Mouse (Mus musculus) liver, embryonic 13.5 days (tissue): ENCODE measurements around the gene Tgfb2. TPM values are rescaled to one million over a fixed set of nuclear protein-coding genes. Genes with fewer than 3 reads are reported as not detected.
A peak's percentile ranks its signal among the peaks of the same experiment; 100 is the strongest.

Experiments
- ATAC-seq: fragments of 200-750 bp; cut with Nextera tagmentation; 2 replicates; pipeline ENCODE4 v1.8.0; 2017; ENCODE audit warnings: low read depth, mild to moderate bottlenecking, moderate number of reproducible peaks, moderate library complexity
- DNase-seq: peaks from one replicate; pipeline ENCODE4 v3.0.0; 2022
- H3K27ac ChIP-seq: fragments of 300-500 bp; sonication (generic); 2 replicates; pipeline ENCODE4 v1.5.1; 2015; ENCODE audit warnings: moderate library complexity, mild to moderate bottlenecking, inconsistent platforms
- H3K27me3 ChIP-seq: fragments of 300-500 bp; sonication (generic); 2 replicates; pipeline ENCODE4 v1.6.1; 2015; ENCODE audit warnings: mild to moderate bottlenecking, inconsistent platforms
- H3K36me3 ChIP-seq: fragments of 300-500 bp; sonication (generic); 2 replicates; pipeline ENCODE4 v1.6.1; 2015; ENCODE audit warnings: mild to moderate bottlenecking, inconsistent platforms
- H3K4me1 ChIP-seq: fragments of 300-500 bp; sonication (generic); replicated peaks from 2 replicates; pipeline ENCODE4 v1.6.1; 2015; ENCODE audit warnings: inconsistent platforms
- H3K4me2 ChIP-seq: fragments of 300-500 bp; sonication (generic); 2 replicates; pipeline ENCODE4 v1.6.1; 2015; ENCODE audit warnings: inconsistent platforms, mild to moderate bottlenecking, moderate library complexity
- H3K4me3 ChIP-seq: fragments of 300-500 bp; sonication (generic); replicated peaks from 2 replicates; pipeline ENCODE4 v1.5.1; 2015; ENCODE audit warnings: mild to moderate bottlenecking, inconsistent platforms
- H3K9ac ChIP-seq: fragments of 300-500 bp; sonication (generic); 2 replicates; pipeline ENCODE4 v1.6.1; 2015; ENCODE audit warnings: mild to moderate bottlenecking, inconsistent platforms
- H3K9me3 ChIP-seq: fragments of 300-500 bp; sonication (generic); replicated peaks from 2 replicates; pipeline ENCODE4 v1.6.1; 2016; ENCODE audit warnings: inconsistent platforms
- WGBS: fragments of 180-500 bp; shearing (Covaris S2); methylation state at CpG from one replicate; pipeline ENCODE4 v1.1.7; 2015; ENCODE audit not compliant: insufficient replicate concordance; 5-methylcytosine and 5-hydroxymethylcytosine counted together
- polyA plus RNA-seq: library from polyadenylated mRNA; unstranded; fragments of >200 nt; fragmentation: Nextera tagmentation; extraction: Ambion mirVana; gene quantifications from 2 replicates; pipeline ENCODE4 v1.2.1, GENCODE M21; 2015

Tgfb2 gene
- polyA plus RNA-seq: 2.1 and 2.5 TPM in 2 replicates

DNA sequence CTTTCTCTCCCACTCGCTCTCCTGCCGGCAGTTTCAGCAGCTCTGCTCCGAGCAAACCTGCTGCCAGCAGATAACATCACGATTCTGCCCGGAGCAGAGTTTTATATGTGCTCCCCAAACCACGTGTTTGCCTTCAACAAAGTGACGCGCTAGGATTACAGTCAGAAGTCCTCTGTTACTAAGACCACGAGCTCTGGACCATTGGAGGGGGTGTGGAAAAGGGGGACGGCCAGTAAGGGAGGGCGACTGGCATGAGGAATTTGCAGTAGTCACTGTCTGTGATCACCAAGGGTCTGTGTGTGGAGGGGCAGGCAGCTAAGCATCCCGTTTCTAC is at the start of gene Tgfb2:
Gene Tgfb2 (minus strand): TSS at position 75 of the 334 bp plus-strand sequence.
- Histone ChIP-seq H3K4me3 (peak within 1 kb of the TSS; percentile 56), H3K27me3 (peaks cover 57% of the 10 kb centered on the region), H3K4me2 (peak within 1 kb of the TSS; percentile 66), H3K36me3 (no peaks in the 10 kb centered on the region), H3K9ac (peak within 1 kb of the TSS; percentile 22; the same call in 1 of the 2 replicates), H3K4me1 (peaks cover 8% of the 10 kb centered on the region; the same call in 1 of the 2 replicates), H3K27ac (no peak within 1 kb of the TSS), H3K9me3 (no peaks in the 10 kb centered on the region)
- peak; percentile 16; the same call in 1 of the 2 replicates for ATAC-seq
- 2% methylated on average over 12 of the region's 12 CpGs for WGBS
- DNase-seq: no peak

GRCm38 (mm10) chr1:186749675-186750283 is 44.0 kb upstream of the Tgfb2 start:
- Histone ChIP-seq H3K4me1 (peaks cover 24% of the 10 kb centered on the region), H3K9me3 (no peaks in the 10 kb centered on the region), H3K27me3 (no peaks in the 10 kb centered on the region), H3K9ac (peak overlapping the region; percentile 82), H3K4me2 (peak overlapping the region; percentile 80), H3K27ac (peak overlapping the region; percentile 79), H3K4me3 (peak overlapping the region; percentile 78), H3K36me3 (peaks cover 7% of the 10 kb centered on the region; the same call in 1 of the 2 replicates)
- peak; percentile 58 for ATAC-seq
- 29% methylated on average over 10 of the region's 10 CpGs for whole genome bisulfite sequencing
- DNase-seq: no peak

DNA sequence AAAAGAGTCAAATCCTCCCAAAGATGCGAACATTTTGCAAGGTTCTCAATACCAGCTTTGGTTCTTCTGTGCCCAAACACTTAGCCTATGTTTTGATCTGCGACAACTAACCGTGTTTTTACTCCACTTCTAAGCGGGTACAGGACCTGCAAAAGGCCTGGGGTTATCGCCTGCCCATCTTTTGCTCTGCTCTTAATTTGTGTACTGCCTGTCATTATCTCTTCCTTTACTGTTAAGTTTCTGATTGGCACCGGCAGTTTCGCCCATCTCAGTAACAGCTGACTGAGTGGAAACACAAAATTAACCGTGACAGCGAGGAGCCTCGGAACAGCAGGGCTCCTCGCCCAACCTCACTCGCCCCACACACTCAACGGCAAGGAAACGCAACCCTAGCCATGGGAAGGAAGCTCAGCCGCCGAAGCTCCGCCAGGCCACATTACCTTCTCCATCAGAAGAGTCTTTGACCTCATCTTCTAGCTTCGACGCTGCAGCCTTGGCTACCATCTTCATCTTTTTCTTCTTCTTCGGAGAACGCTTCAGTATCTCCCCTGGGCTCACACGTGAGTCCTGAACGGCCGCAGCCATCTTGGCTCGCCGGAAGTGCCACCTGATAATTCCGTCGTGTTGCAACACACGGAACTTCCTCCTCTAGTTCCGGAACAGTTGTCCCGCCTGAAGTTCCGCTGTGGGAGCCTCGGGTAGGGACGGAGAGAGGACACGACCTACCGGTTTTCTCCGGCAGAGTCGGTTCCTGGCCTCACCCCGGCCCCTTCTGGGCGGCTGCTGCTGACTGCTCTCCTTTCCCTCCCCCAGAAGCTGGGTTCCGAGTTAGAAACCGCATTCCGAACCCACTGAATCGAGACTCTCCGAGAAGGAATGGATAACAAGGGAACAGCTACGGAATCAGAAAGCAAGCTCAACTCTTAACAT is 43.2 kb upstream of the Tgfb2 start, which contains the start of gene Rrp15:
Gene Rrp15 (minus strand): TSS at position 635 of the 930 bp plus-strand sequence.
- peaks cover 24% of the 10 kb centered on the region for H3K4me1 ChIP-seq
- peak within 1 kb of the TSS; percentile 80 for H3K4me2 ChIP-seq
- WGBS: under 1% methylated on average over 46 of the region's 46 CpGs
- DNase-seq (peak; percentile 72), ATAC-seq (peak; percentile 94)
- H3K9ac ChIP-seq: peak within 1 kb of the TSS; percentile 82
- H3K27ac ChIP-seq: peak within 1 kb of the TSS; percentile 79
- H3K36me3 ChIP-seq: peaks cover 7% of the 10 kb centered on the region; the same call in 1 of the 2 replicates
- H3K9me3 ChIP-seq: no peaks in the 10 kb centered on the region
- no peaks in the 10 kb centered on the region for H3K27me3 ChIP-seq
- H3K4me3 ChIP-seq: peak within 1 kb of the TSS; percentile 78

- no peak overlapping the region for H3K4me3 ChIP-seq
- H3K4me2 ChIP-seq: no peak overlapping the region
- H3K27me3 ChIP-seq: no peaks in the 10 kb centered on the region
- H3K9ac ChIP-seq: no peak overlapping the region
- no peak overlapping the region for H3K27ac ChIP-seq
- no peak for ATAC-seq
- WGBS: 73% methylated on average over 7 of the region's 7 CpGs
- peaks cover 48% of the 10 kb centered on the region for H3K36me3 ChIP-seq
- DNase-seq: no peak
- H3K9me3 ChIP-seq: no peaks in the 10 kb centered on the region
- no peaks in the 10 kb centered on the region for H3K4me1 ChIP-seq
Measured at GRCm38 (mm10) chr1:186739828-186740227, 34.0 kb upstream of the Tgfb2 start.

- H3K27ac ChIP-seq: no peak overlapping the region
- no peak overlapping the region for H3K4me3 ChIP-seq
- no peak overlapping the region for H3K4me2 ChIP-seq
- no peak overlapping the region for H3K9ac ChIP-seq
- DNase-seq: no peak
- peaks cover 61% of the 10 kb centered on the region for H3K36me3 ChIP-seq
- ATAC-seq: no peak
- H3K27me3 ChIP-seq: no peaks in the 10 kb centered on the region
- H3K4me1 ChIP-seq: no peaks in the 10 kb centered on the region
- WGBS: 73% methylated on average over 5 of the region's 5 CpGs
- no peaks in the 10 kb centered on the region for H3K9me3 ChIP-seq
Measured at GRCm38 (mm10) chr1:186735537-186735936, 29.7 kb upstream of the Tgfb2 start.

GRCm38 (mm10) chr1:186733052-186733451 is 27.3 kb upstream of the Tgfb2 start:
- 81% methylated on average over 8 of the region's 8 CpGs for WGBS
- ATAC-seq: no peak

GRCm38 (mm10) chr1:186728778-186729177 is 23.0 kb upstream of the Tgfb2 start:
- Histone ChIP-seq H3K4me3 (no peak overlapping the region), H3K9ac (no peak overlapping the region), H3K4me1 (peaks cover 10% of the 10 kb centered on the region; the same call in 1 of the 2 replicates), H3K4me2 (no peak overlapping the region), H3K36me3 (peaks cover 13% of the 10 kb centered on the region), H3K9me3 (no peaks in the 10 kb centered on the region), H3K27me3 (no peaks in the 10 kb centered on the region), H3K27ac (no peak overlapping the region)
- 36% methylated on average over 4 of the region's 4 CpGs for WGBS
- DNase-seq (no peak), ATAC-seq (peak; percentile 87)

More at GRCm38 (mm10) chr1:186733052-186733451, 27.3 kb upstream of the Tgfb2 start:
- H3K27ac ChIP-seq: no peak overlapping the region
- peaks cover 49% of the 10 kb centered on the region for H3K36me3 ChIP-seq
- no peaks in the 10 kb centered on the region for H3K9me3 ChIP-seq
- peaks cover 10% of the 10 kb centered on the region; the same call in 1 of the 2 replicates for H3K4me1 ChIP-seq
- H3K9ac ChIP-seq: no peak overlapping the region
- no peak overlapping the region for H3K4me2 ChIP-seq
- H3K27me3 ChIP-seq: no peaks in the 10 kb centered on the region
- H3K4me3 ChIP-seq: no peak overlapping the region
- no peak for DNase-seq

DNA sequence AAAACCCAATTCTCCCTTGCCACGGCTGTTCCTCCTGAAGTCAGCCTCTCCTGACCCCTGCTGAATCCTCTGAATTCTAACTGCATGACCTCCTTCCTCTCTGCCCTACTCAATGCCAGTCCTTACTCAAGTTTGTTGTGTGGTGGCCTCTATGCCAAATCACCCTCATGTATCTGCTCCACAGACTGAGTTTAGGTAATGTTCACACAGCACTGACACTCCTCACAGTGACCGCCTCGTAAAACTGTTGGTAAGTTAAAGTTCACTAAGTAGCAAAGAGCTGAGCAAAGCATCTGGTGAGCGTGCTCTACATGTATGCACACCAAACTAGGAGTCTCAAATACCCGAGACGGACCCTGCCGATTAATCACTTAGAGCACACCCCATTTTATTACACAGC is 20.3 kb upstream of the Tgfb2 start:
- H3K4me3 ChIP-seq: no peak overlapping the region
- 75% methylated on average over 7 of the region's 7 CpGs for WGBS
- H3K9ac ChIP-seq: no peak overlapping the region
- no peak overlapping the region for H3K27ac ChIP-seq
- peaks cover 10% of the 10 kb centered on the region; the same call in 1 of the 2 replicates for H3K4me1 ChIP-seq
- ATAC-seq: no peak
- no peak for DNase-seq
- H3K36me3 ChIP-seq: peaks cover 7% of the 10 kb centered on the region
- H3K27me3 ChIP-seq: no peaks in the 10 kb centered on the region
- H3K9me3 ChIP-seq: no peaks in the 10 kb centered on the region
- no peak overlapping the region for H3K4me2 ChIP-seq

GRCm38 (mm10) chr1:186722299-186722698 is 16.5 kb upstream of the Tgfb2 start:
- H3K4me2 ChIP-seq: no peak overlapping the region
- ATAC-seq (0 out of 2 replicates have a peak, but pooled peaks have one; percentile 17), DNase-seq (no peak)
- no peak overlapping the region for H3K9ac ChIP-seq
- no peak overlapping the region for H3K4me3 ChIP-seq
- H3K9me3 ChIP-seq: no peaks in the 10 kb centered on the region
- H3K4me1 ChIP-seq: no peaks in the 10 kb centered on the region
- 77% methylated on average over 9 of the region's 9 CpGs for WGBS
- H3K36me3 ChIP-seq: peaks cover 35% of the 10 kb centered on the region
- H3K27ac ChIP-seq: no peak overlapping the region
- no peaks in the 10 kb centered on the region for H3K27me3 ChIP-seq

DNA sequence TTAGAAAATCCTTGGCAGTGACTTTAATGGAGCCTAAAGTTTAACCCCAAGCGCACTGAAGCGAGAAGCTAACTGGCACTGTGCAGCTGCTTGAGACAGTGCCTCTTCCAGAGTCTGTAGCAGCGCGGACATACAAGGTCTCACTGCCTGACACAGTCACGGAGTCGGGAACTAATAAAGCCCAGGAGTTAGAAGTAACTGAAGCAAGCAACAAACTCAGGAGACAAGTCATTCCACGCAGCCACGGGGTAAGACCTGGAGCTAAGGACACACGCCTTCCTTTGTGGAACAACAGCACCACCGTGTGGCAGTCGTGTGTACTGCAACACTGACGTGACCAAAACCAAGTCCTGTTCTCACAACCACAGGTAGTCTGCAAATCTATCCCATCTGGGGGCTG is 16.1 kb upstream of the Tgfb2 start:
- no peaks in the 10 kb centered on the region for H3K4me1 ChIP-seq
- H3K9ac ChIP-seq: no peak overlapping the region
- no peak overlapping the region for H3K4me2 ChIP-seq
- 42% methylated on average over 12 of the region's 12 CpGs for WGBS
- H3K36me3 ChIP-seq: peaks cover 39% of the 10 kb centered on the region
- no peaks in the 10 kb centered on the region for H3K27me3 ChIP-seq
- no peak overlapping the region for H3K27ac ChIP-seq
- H3K4me3 ChIP-seq: no peak overlapping the region
- ATAC-seq (peak; percentile 72), DNase-seq (peak; percentile 56)
- H3K9me3 ChIP-seq: no peaks in the 10 kb centered on the region

DNA sequence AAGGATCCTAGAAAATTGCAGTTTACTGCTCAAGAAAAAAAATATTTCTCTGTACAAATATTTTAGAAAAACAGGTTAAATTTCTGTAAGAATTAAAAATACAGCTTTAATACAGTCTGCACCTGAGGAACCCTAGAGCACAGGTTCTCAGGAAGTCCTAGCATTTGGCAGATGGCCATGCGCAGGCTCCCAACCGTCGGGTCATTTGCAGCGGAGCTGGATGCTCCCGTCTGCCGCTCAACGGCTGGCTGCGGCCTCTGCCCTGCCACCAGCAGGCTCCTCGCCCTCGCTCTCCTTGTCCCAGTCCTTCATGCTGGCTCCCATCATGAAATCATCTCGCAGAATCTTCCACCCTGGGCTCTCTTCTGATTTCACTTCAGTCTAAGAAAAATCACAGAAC is 15.4 kb upstream of the Tgfb2 start:
- H3K27ac ChIP-seq: no peak overlapping the region
- 87% methylated on average over 11 of the region's 11 CpGs for WGBS
- H3K36me3 ChIP-seq: peaks cover 44% of the 10 kb centered on the region
- H3K4me2 ChIP-seq: no peak overlapping the region
- no peak overlapping the region for H3K9ac ChIP-seq
- H3K27me3 ChIP-seq: no peaks in the 10 kb centered on the region
- H3K9me3 ChIP-seq: no peaks in the 10 kb centered on the region
- DNase-seq (no peak), ATAC-seq (no peak)
- H3K4me3 ChIP-seq: no peak overlapping the region
- no peaks in the 10 kb centered on the region for H3K4me1 ChIP-seq
